Mouse (Mus musculus) urinary bladder, postnatal 25 days (tissue): ENCODE results near the gene Zfp994.
"Not testable (repeated sequence)": the region's sequence is repeated elsewhere in the genome, so short reads cannot be mapped to it uniquely, and the experiment has no call there.

Experiments used
- DNase-seq: peaks from one replicate; pipeline ENCODE4 v3.0.0; 2022; ENCODE audit warnings: low spot score

Zfp994 gene

DNA sequence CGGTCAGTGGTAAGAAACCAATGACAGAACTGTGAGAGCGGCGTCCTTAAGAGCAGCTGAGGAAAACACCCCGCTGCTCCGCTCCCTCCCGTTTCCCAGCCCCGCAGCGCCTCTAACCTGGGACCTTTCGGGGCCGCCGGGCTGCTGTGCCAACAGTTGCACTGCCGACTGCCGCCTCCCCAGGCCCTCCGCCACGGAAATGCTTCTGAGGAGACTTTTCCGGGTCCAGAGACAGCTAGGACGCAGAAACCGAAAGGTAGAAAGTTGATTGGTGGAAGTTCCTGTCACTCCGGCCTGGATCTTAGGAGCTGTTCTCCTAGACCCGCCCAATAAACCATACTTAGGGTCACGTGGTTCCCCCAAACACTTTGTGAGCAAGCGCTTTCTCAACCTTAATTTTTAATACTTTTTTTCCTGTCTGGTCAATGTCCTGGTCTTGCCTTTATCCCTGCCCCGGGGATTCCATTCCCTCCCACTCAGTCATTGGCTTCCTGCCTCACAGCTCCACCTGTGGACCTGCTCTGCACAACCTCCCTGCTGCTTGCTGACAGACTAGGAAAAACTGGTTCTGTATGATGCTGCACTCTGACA lies at the start of gene Zfp994:
Gene Zfp994, minus strand, starts transcription at position 195 of the 591 bp plus-strand sequence.
- DNase-seq: peak; percentile 86

- not testable (repeated sequence) for DNase-seq
Measured at GRCm38 (mm10) chr17:22230701-22231100, 5.3 kb upstream of the Zfp994 start.

DNA sequence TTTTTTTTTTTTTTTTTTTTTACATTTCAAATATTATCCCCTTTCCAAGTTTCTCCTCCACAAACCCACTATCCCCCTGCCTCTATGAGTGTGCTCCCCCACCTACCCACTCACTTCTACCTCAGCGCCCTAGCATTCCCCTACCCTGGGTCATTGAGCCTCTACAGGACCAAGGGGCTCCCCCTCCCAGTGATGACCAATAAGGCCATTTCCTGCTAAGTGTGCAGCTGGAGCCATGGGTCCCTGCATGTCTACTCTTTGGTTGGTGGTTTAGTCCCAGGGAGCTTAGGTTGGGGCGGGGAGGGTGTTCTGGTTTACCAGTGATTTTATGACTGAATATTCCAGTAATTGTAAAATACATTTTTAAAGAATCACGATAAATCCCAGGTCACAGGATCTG lies 401 bp downstream of the Zfp994 start:
- not testable (repeated sequence) for DNase-seq

GRCm38 (mm10) chr17:22165722-22166294 lies 59.6 kb downstream of the Zfp994 start, which contains the start of gene Zfp947:
Gene Zfp947, minus strand, starts transcription at chr17:22166190.
- peak; percentile 17 for DNase-seq

- peak; percentile 3 for DNase-seq
Measured at GRCm38 (mm10) chr17:22165304-22165703, 60.1 kb downstream of the Zfp994 start.

DNA sequence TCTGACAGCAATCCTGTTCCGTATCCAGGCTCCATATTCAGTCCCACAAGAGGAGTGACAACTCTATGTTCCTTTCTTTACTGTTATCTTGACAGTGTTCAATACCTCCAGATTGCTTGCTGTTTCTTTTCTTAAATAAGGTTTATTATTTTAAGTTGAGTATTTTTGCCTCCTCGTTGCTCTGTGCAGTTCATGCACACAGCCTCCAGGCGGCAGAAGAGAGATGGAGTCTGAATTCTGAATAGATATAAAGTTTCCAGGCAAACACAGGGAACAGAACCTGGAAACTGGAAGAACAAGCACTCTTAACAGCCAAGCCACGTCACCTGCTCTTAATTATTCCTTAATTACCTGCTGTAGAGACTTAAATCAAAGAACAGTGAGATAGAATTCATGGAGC lies 71.5 kb downstream of the Zfp994 start:
- not testable (repeated sequence) for DNase-seq
